Mouse (Mus musculus) forebrain, embryonic 14.5 days (tissue): ENCODE data around the gene Sirpb1a. TPM values are rescaled to one million over a fixed set of nuclear protein-coding genes. Genes with fewer than 3 reads are reported as not detected.

ENCODE experiments used
- ATAC-seq: fragments of 200-750 bp; cut with Nextera tagmentation; 2 replicates; pipeline ENCODE4 v1.8.0; 2017; ENCODE audit warnings: mild to moderate bottlenecking, moderate library complexity
- DNase-seq: peaks from one replicate; pipeline ENCODE4 v3.0.0-alpha.2; 2015; ENCODE audit warnings: low spot score
- H3K27ac ChIP-seq: fragments of 300-500 bp; sonication (generic); 2 replicates; pipeline ENCODE4 v1.5.1; 2014; ENCODE audit warnings: low read depth, mild to moderate bottlenecking, control low read depth, low read length, moderate library complexity
- H3K27me3 ChIP-seq: fragments of 300-500 bp; sonication (generic); replicated peaks from 2 replicates; pipeline ENCODE4 v1.6.1; 2014; ENCODE audit warnings: low read length, control low read depth, mixed read lengths; ENCODE audit not compliant: control insufficient read depth, insufficient read depth
- H3K36me3 ChIP-seq: fragments of 300-500 bp; sonication (generic); 2 replicates; pipeline ENCODE4 v1.6.1; 2014; ENCODE audit warnings: low read length, control low read depth; ENCODE audit not compliant: control insufficient read depth, insufficient read depth
- H3K4me1 ChIP-seq: fragments of 300-500 bp; sonication (generic); 2 replicates; pipeline ENCODE4 v1.6.1; 2014; ENCODE audit warnings: antibody characterized with exemption, low read length, control low read depth; ENCODE audit not compliant: control insufficient read depth, insufficient read depth
- H3K4me2 ChIP-seq: fragments of 300-500 bp; sonication (generic); 2 replicates; pipeline ENCODE4 v1.6.1; 2014; ENCODE audit warnings: mild to moderate bottlenecking, control low read depth, low read length
- H3K4me3 ChIP-seq: fragments of 300-500 bp; sonication (generic); 2 replicates; pipeline ENCODE4 v1.5.1; 2014; ENCODE audit warnings: low read depth, low read length, control low read depth
- H3K9ac ChIP-seq: fragments of 300-500 bp; sonication (generic); 2 replicates; pipeline ENCODE4 v1.6.1; 2014; ENCODE audit warnings: mild to moderate bottlenecking, low read length, control low read depth, moderate library complexity
- H3K9me3 ChIP-seq: fragments of 300-500 bp; sonication (generic); replicated peaks from 2 replicates; pipeline ENCODE4 v1.6.1; 2016; ENCODE audit warnings: low read length, control low read depth, mixed read lengths; ENCODE audit not compliant: control insufficient read depth
- WGBS: fragments of 180-500 bp; shearing (Covaris S2); extraction: QIAGEN DNeasy Blood & Tissue Kit; methylation state at CpG from one replicate; pipeline ENCODE4 v1.1.7; 2014; 5-methylcytosine and 5-hydroxymethylcytosine counted together
- polyA plus RNA-seq: library from polyadenylated mRNA; unstranded; fragments of >200 nt; fragmentation: Nextera tagmentation; extraction: Ambion mirVana; gene quantifications from 2 replicates; pipeline ENCODE4 v1.2.1, GENCODE M21; 2014

The Sirpb1a gene
- polyA plus RNA-seq, 1 experiment from 2014 or later: not detected

DNA sequence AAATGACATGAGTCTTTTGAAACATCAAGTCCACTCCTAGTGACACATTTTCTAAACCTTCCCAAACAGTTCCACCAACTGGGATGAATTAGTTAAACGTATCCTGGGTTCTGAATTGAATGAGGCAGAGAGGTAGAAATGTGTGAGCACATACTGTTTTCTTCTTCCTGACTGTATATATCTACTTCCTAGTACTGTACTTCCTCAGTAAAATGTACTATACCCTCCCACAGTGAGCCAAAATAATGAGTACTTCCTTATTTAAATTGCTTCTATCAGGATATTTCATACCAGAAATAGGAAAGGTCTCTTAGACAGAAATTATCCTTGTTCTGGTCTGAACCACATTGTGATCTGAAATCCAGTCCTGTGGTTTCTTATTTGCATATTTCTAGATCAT lies 86.0 kb downstream of the Sirpb1a start:
- 75% methylated on average over 1 of the region's 1 CpGs for WGBS

DNA sequence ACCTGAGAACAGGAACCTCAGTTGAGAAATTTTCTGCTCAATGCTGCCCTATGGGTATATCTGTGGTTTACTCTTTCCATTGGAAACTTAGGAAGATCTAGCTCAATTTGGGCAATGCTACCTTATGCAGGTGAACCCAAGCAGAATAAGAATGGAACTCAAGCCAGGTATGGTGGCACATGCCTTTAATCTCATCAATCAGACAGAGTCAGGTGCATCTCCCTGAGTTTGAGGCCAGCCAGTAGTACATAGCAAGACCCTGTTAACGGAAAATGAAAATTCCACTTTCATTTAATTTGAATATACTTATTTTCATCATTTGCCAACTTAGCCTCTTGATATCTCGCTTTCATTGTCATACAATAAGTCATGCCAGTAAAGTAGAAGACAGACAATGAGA lies 92.1 kb downstream of the Sirpb1a start:
- ATAC-seq (no peak), DNase-seq (no peak)
- Histone ChIP-seq H3K36me3 (no peaks in the 10 kb centered on the region), H3K9me3 (no peaks in the 10 kb centered on the region), H3K27me3 (no peaks in the 10 kb centered on the region), H3K27ac (no peak overlapping the region), H3K4me3 (no peak overlapping the region), H3K4me2 (no peak overlapping the region), H3K9ac (no peak overlapping the region), H3K4me1 (no peaks in the 10 kb centered on the region)
- WGBS: 69% methylated on average over 2 of the region's 2 CpGs

More for the DNA sequence above, 86.0 kb downstream of the Sirpb1a start:
- Histone ChIP-seq H3K4me1 (no peaks in the 10 kb centered on the region), H3K9ac (no peak overlapping the region), H3K4me3 (no peak overlapping the region), H3K36me3 (no peaks in the 10 kb centered on the region), H3K27me3 (no peaks in the 10 kb centered on the region), H3K4me2 (no peak overlapping the region), H3K9me3 (no peaks in the 10 kb centered on the region), H3K27ac (no peak overlapping the region)
- no peak for ATAC-seq
- no peak for DNase-seq

DNA sequence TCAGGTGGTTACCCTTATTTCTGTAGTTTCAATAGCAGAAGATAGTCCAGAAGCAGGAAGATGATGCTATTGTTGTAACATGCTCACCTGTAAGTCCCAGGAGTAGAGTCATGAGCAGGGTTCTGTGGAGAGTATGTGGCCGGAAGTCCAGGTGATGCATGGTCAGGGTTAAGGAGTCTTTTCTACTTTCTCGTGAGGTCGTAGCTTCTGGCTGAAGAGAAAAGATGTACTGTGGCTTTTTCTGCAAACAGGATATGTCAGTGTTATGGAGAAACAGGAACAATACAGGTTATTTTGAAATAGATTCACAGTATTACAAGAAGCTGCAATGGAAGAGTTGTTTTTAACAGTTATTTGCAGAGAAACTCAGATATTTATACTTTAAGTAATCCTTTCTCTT lies 94.3 kb downstream of the Sirpb1a start, which contains the start of gene Gm9733:
Gene Gm9733, minus strand, starts transcription at position 240 of the 400 bp plus-strand sequence.
- Histone ChIP-seq H3K9me3 (no peaks in the 10 kb centered on the region), H3K36me3 (no peaks in the 10 kb centered on the region), H3K4me2 (no peak within 1 kb of the TSS), H3K27ac (no peak within 1 kb of the TSS), H3K27me3 (no peaks in the 10 kb centered on the region), H3K4me1 (no peaks in the 10 kb centered on the region), H3K9ac (no peak within 1 kb of the TSS), H3K4me3 (no peak within 1 kb of the TSS)
- DNase-seq (no peak), ATAC-seq (no peak)
- WGBS: 83% methylated on average over 3 of the region's 3 CpGs

DNA sequence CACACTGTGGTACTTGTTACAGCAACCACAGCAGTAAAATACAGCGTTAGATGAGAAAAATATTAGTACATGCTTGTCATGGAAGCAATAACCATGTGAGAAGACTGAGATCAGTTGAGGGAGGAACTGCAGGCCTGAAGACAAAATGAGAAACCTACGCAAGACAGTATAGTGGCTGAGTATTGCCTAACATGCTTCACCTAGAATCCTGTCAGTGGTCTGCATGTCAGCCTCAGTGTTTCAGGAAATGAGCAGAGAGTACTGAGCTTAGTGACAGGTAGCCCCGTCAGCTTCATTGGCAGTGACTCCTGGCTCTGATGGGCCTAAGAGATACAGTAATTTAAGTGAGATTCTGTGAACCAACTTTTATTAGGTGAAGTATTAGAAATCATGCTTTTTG lies 94.8 kb downstream of the Sirpb1a start:
- Histone ChIP-seq H3K27me3 (no peaks in the 10 kb centered on the region), H3K9ac (no peak overlapping the region), H3K36me3 (no peaks in the 10 kb centered on the region), H3K9me3 (no peaks in the 10 kb centered on the region), H3K27ac (no peak overlapping the region), H3K4me3 (no peak overlapping the region), H3K4me2 (no peak overlapping the region), H3K4me1 (no peaks in the 10 kb centered on the region)
- DNase-seq (no peak), ATAC-seq (no peak)
- 69% methylated on average over 3 of the region's 3 CpGs for WGBS

DNA sequence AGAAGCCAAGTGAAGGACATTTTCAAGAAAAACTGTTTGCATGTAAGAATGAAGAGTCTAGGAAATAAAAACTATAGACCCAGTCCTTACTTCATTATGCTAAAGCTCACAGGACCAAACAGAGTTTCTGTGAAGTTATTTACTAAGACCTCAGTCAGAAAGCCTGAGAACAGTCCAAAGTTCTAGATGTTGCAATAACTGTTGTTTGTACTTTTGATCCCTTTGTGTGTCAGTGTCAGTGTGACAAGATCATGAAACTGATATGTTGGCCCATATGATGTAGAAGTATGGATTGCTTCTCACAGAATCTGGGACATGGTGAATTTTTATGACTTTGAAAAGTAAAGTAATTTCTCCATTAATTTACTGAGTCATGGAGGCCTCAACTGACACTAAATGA lies 96.8 kb downstream of the Sirpb1a start:
- no peak overlapping the region for H3K27ac ChIP-seq
- no peaks in the 10 kb centered on the region for H3K4me1 ChIP-seq
- H3K4me2 ChIP-seq: no peak overlapping the region
- H3K9me3 ChIP-seq: no peaks in the 10 kb centered on the region
- H3K36me3 ChIP-seq: no peaks in the 10 kb centered on the region
- no peak for DNase-seq
- no peak overlapping the region for H3K4me3 ChIP-seq
- no peaks in the 10 kb centered on the region for H3K27me3 ChIP-seq
- ATAC-seq: no peak
- H3K9ac ChIP-seq: no peak overlapping the region

Other genes starting within 250 kb of the Sirpb1a start
- gene Gm9733, start 94.2 kb downstream of the Sirpb1a start, polyA plus RNA-seq: not detected in 2 replicates
- not detected in 2 replicates for gene Sirpb1b, start 148.5 kb upstream of the Sirpb1a start, polyA plus RNA-seq